Mouse (Mus musculus): ENCODE results near the gene St3gal6. TPM values are rescaled to one million over a fixed set of nuclear protein-coding genes. Genes with fewer than 3 reads are reported as not detected.

The St3gal6 gene
- total and polyA plus RNA-seq, 3 experiments: 167 to 420 (median 240) TPM

- Histone ChIP-seq H3K4me3 (replicated peaks in 1 of 3; ENCODE audit: low read depth in 2 of 3, low read length in 2 of 3, poor library complexity in 1 of 3) (no peak overlapping the region), H3K27ac (ENCODE audit: insufficient read depth, low read depth) (peak overlapping the region; percentile 73), H3K36me3 (replicated peaks in 1 of 2; ENCODE audit: control insufficient read depth in 1 of 2, insufficient read depth in 1 of 2, low read length in 1 of 2) (peaks cover 75 to 94% of the 10 kb centered on the region in 2 experiments), H3K4me1 (ENCODE audit: control insufficient read depth in 1 of 2, insufficient read depth in 2 of 2) (peaks cover 19 to 79% of the 10 kb centered on the region in 2 experiments), H3K27me3 (replicated peaks) (no peaks in the 10 kb centered on the region), H3K4me2 (ENCODE audit: insufficient read depth, low read depth, poor library complexity, severe bottlenecking) (no peak overlapping the region), H3K79me2 (replicated peaks; ENCODE audit: control insufficient read depth, extremely low read depth, insufficient read depth, poor library complexity, severe bottlenecking) (peaks cover 24% of the 10 kb centered on the region), H3K9me3 (replicated peaks; ENCODE audit: low read length) (peaks cover 21% of the 10 kb centered on the region), H3K9ac (ENCODE audit: insufficient read depth, low read depth) (0 out of 2 replicates have a peak overlapping the region, but pooled peaks have one; percentile 7)
- in situ Hi-C loops (cut with MboI; ENCODE audit: low pct_ligation_motif_present, low pct_unique_long_range_greater_than_20kb, low sequenced_read_pairs): no loop called here
- no peak for DNase-seq (ENCODE audit: extremely low read depth)
- TF ChIP-seq MAZ (IDR thresholded peaks at IDR 0.05; ENCODE audit: low read depth, low read length) (no peak), ELF1 (IDR thresholded peaks at IDR 0.05; ENCODE audit: low read depth, low read length) (peak; percentile 62; the same call in 1 of the 2 replicates), POLR2AphosphoS2 (IDR thresholded peaks at IDR 0.05; ENCODE audit: low read depth, low read length) (peak; percentile 77; the same call in 1 of the 2 replicates)
- dilution Hi-C loops (cut with MboI; ENCODE audit: extremely low pct_ligation_motif_present, extremely low pct_unique_long_range_greater_than_20kb, low sequenced_read_pairs): no loop called here
Measured at GRCm38 (mm10) chr16:58476363-58476762, 47.7 kb downstream of the St3gal6 start.

GRCm38 (mm10) chr16:58475544-58476154 lies 48.4 kb downstream of the St3gal6 start:
- in situ Hi-C loops (cut with MboI; ENCODE audit: low pct_ligation_motif_present, low pct_unique_long_range_greater_than_20kb, low sequenced_read_pairs) (no loop called here), dilution Hi-C loops (cut with MboI; ENCODE audit: extremely low pct_ligation_motif_present, extremely low pct_unique_long_range_greater_than_20kb, low sequenced_read_pairs) (no loop called here)
- Histone ChIP-seq H3K36me3 (replicated peaks in 1 of 2; ENCODE audit: control insufficient read depth in 1 of 2, insufficient read depth in 1 of 2, low read length in 1 of 2) (peaks cover 79 to 98% of the 10 kb centered on the region in 2 experiments), H3K27ac (ENCODE audit: insufficient read depth, low read depth) (peak overlapping the region; percentile 52), H3K4me1 (ENCODE audit: control insufficient read depth in 1 of 2, insufficient read depth in 2 of 2) (peaks cover 14 to 76% of the 10 kb centered on the region in 2 experiments), H3K79me2 (replicated peaks; ENCODE audit: control insufficient read depth, extremely low read depth, insufficient read depth, poor library complexity, severe bottlenecking) (peaks cover 28% of the 10 kb centered on the region), H3K4me3 (replicated peaks in 1 of 3; ENCODE audit: low read depth in 2 of 3, low read length in 2 of 3, poor library complexity in 1 of 3) (no peak overlapping the region), H3K4me2 (ENCODE audit: insufficient read depth, low read depth, poor library complexity, severe bottlenecking) (no peak overlapping the region), H3K27me3 (replicated peaks) (no peaks in the 10 kb centered on the region), H3K9ac (ENCODE audit: insufficient read depth, low read depth) (0 out of 2 replicates have a peak overlapping the region, but pooled peaks have one; percentile 7), H3K9me3 (replicated peaks; ENCODE audit: low read length) (peaks cover 21% of the 10 kb centered on the region)
- TF ChIP-seq EP300 (IDR thresholded peaks at IDR 0.05; ENCODE audit: low read length) (peak; percentile 80; the same call in 1 of the 2 replicates), CTCF (conservative IDR thresholded peaks at IDR 0.05 in 1 of 2, IDR thresholded peaks at IDR 0.05 in 1 of 2; ENCODE audit: low read depth in 2 of 2, low read length in 2 of 2) (no peak), USF1 (IDR thresholded peaks at IDR 0.05; ENCODE audit: low read depth, low read length) (no peak), ZKSCAN1 (IDR thresholded peaks at IDR 0.05; ENCODE audit: borderline replicate concordance, low read depth, low read length) (no peak), RAD21 (IDR thresholded peaks at IDR 0.05; ENCODE audit: low read depth, low read length) (no peak), USF2 (conservative IDR thresholded peaks at IDR 0.05; ENCODE audit: low read depth, low read length) (no peak), MEF2A (IDR thresholded peaks at IDR 0.05; ENCODE audit: borderline replicate concordance, low read depth, low read length) (no peak), UBTF (IDR thresholded peaks at IDR 0.05; ENCODE audit: low read depth, low read length) (no peak), MAFK (IDR thresholded peaks at IDR 0.05; ENCODE audit: insufficient replicate concordance, low read length) (peak; percentile 48), ETS1 (conservative IDR thresholded peaks at IDR 0.05; ENCODE audit: low read depth, low read length) (peak; percentile 72), E2F4 (IDR thresholded peaks at IDR 0.05; ENCODE audit: insufficient replicate concordance, low read depth, low read length) (no peak), NRF1 (IDR thresholded peaks at IDR 0.05; ENCODE audit: low read depth, low read length) (no peak), PAX5 (IDR thresholded peaks at IDR 0.05; ENCODE audit: low read length) (no peak), POLR2AphosphoS2 (IDR thresholded peaks at IDR 0.05; ENCODE audit: low read depth, low read length) (no peak), RCOR1 (conservative IDR thresholded peaks at IDR 0.05; ENCODE audit: low read depth, low read length) (no peak), JUN (IDR thresholded peaks at IDR 0.05; ENCODE audit: insufficient read depth, low read depth, low read length) (peak; percentile 80), POLR2A (IDR thresholded peaks at IDR 0.05; ENCODE audit: low read depth, low read length) (no peak), MAX (IDR thresholded peaks at IDR 0.05; ENCODE audit: low read length) (no peak), CHD1 (IDR thresholded peaks at IDR 0.05; ENCODE audit: low read depth, low read length) (no peak), JUND (conservative IDR thresholded peaks at IDR 0.05; ENCODE audit: low read depth, low read length) (peak; percentile 94), ELF1 (IDR thresholded peaks at IDR 0.05; ENCODE audit: low read depth, low read length) (no peak)
- DNase-seq (ENCODE audit: extremely low read depth): peak; percentile 57

Data from CH12.LX (cell line).